Mouse (Mus musculus) adrenal gland, postnatal 10 days (tissue): ENCODE results near the gene Vmn2r97. TPM values are rescaled to one million over a fixed set of nuclear protein-coding genes. Genes with fewer than 3 reads are reported as not detected.
"Not testable (repeated sequence)": the region's sequence is repeated elsewhere in the genome, so short reads cannot be mapped to it uniquely, and the experiment has no call there.

Source experiments
- DNase-seq: peaks from one replicate; pipeline ENCODE4 v3.0.0; 2021; ENCODE audit warnings: mixed read lengths
- long read RNA-seq, 2 experiments: library from polyadenylated mRNA; stranded (forward); transcript quantifications; one replicate each; pipeline ENCODE4 v2.0.0; 2021
- total RNA-seq, 2 experiments: library from RNA; stranded (reverse); gene quantifications; 2 replicates each; pipeline ENCODE4 v1.2.3; 2021

The Vmn2r97 gene
- total RNA-seq = under 1 TPM in 1 of 2 experiments, not detected in 1; 0.06 TPM
- long read RNA-seq, experiment 1 = 0 reads
- long read RNA-seq, experiment 2 = 0 reads

DNA sequence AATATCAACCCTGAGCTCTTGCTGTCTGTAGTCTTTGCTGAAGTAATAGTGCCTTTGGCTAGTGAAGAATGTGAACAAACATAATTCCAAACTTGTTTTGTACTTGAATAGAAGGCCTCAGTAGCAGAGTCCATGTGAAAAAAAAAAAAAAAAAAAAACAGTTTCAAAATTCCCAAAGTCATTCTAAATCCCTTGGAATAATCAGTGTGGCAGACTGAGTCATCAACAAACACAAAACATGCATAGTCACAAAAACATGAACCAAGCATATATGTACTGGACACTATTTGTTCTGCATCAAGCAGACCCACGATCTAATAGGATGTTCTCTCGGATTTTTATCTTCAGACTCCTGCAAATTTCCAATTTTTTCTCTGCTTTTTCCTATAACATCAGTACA lies at the start of gene Vmn2r97:
Gene Vmn2r97, plus strand, starts transcription at position 301 of the 400 bp plus-strand sequence.
- not testable (repeated sequence) for DNase-seq

DNA sequence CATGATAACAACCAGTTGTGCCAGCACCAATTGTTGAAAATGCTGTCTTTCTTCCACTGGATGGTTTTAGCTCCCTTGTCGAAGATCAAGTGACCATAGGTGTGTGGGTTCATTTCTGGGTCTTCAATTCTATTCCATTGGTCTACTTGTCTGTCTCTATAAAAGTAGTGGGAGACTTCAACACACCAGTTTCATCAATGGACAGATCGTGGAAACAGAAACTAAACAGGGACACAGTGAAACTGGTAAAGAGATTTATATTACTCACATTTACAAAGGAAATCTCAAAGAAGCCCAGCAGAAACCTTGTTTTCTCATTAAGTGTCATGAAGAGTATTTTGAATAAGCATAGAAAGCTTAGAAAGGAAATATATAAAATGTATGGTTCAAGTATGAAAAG lies 31.7 kb upstream of the Vmn2r97 start:
- DNase-seq = not testable (repeated sequence)

GRCm38 (mm10) chr17:18889745-18890329 lies 24.3 kb upstream of the Vmn2r97 start:
- DNase-seq = no peak

DNA sequence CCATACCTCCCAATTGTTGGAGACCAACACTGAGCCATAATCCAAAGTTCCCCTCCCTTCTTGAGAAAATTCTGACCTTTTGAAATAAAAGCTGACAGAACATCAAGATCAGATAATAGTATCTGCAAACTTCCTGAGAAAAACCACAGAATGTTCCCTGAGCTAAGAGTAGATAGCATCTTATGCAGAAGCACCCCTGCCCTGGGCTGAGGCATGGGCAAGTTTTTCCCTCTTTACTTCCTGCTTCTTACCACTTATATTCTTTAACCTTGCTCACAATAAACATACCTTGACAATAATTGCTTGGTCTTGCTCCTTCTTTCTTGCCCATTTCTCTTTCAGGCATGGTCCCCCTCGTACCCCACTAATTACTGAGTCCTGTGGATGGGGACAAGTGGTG lies 43.7 kb downstream of the Vmn2r97 start:
- not testable (repeated sequence) for DNase-seq

DNA sequence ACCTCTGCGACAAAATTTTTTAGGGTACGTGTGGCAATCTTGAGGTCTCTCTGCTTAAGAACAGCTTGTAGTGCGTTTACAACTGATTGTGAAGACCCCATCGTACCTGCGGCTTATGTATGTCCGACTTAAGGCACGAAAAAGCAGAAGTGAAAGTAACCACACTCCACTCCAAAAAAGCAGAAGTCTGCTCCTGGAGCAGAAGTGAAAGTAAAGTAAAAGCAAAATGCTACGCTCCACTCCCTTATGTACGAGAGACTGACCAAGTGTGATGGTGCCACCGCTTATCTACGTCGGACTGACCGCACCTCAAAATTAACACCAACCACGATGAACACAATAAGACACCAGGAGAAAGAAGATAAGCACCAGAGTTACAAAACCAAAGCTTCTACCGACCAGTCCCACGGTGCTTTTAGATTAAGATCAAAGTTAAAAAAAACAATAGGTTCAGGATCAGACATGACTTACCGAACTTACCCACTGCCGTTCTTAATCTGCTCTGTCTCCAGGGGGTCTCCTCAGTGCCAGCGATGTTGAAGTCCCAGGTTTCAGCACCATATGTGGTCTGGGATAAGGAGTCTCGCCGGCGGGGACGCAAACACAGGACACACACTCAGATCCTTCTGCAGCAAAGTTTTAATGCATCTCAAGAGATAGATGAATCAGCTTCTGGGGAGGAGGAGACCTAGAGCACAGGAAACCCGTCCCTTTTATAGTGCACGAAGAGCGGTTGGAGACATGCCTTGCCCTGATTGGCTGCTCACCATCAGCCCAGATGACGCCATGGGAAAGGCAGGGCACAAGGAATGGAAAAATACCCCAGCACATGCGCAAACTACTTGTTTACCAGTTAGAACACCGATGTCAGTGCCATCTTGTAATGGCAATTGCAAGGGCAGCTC lies 54.5 kb downstream of the Vmn2r97 start:
- DNase-seq = no peak

Other genes with a start within 250 kb of the Vmn2r97 start
- not detected for gene Vmn2r98, start 139.2 kb downstream of the Vmn2r97 start, total RNA-seq